In the genomic region with DNA sequence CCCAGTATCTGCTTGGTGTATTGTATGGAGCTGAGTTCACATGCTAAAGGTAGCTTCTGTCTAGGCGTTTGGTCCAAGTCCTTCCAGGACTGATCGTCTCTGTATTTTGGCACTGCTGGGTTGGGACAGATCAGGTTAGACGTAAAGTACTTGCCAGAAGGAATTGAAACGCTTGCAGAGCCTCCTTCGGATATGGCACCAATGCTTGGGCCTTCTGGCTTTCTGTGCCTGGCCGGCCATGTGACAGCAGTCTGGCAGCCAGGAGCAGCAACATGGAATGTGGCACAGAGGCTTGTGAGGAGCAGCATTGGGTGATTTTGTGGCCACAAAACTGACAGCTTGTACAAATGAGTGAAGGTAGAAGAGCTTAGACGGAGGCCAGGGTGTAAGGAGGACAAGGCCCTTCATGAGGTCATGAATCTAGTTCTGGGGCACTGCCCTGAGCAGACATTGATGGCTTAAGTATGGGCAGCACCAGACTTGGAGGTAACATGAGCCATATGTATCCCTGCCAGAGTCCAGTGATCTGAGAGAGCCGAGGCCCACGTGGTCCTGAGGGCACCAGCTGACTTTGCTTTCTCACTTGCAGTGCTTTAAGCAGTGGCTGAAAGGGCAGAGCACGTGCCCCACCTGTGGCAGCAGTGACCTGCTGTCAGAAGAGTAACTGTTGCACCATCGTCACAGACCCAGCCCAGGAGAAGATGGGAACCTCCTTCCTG, we compare ENCODE assay signal across 13 mouse cellular contexts. TPM values are rescaled to one million over a fixed set of nuclear protein-coding genes. Genes with fewer than 3 reads are reported as not detected.
A peak's percentile ranks its signal among the peaks of the same experiment; 100 is the strongest.
DNase-seq lines count a peak whose midpoint lies in the region; ATAC-seq lines count a peak whose summit lies in the region.
"Had no signal": no experiment of that assay in that cellular context is flagged by ENCODE, and none has a peak within 500 bp of the region (broad histone marks: within the 10 kb centered on the region; RNA-seq: fewer than 3 reads in every experiment).

No protein-coding gene starts in this region.

- WGBS in heart, embryonic 11.5 days (ENCODE audit: insufficient replicate concordance): 87% methylated on average over 11 of the region's 11 CpGs

- H3K4me1 ChIP-seq in heart, embryonic 11.5 days (ENCODE audit: control insufficient read depth, insufficient read depth, low read length): no peaks in the 10 kb centered on the region
- H3K4me1 ChIP-seq: embryonic facial prominence, embryonic 13.5 days; limb, embryonic 12.5 days had no signal

- H3K36me3 ChIP-seq in heart, embryonic 11.5 days (ENCODE audit: control insufficient read depth, insufficient read depth, low read length): peaks cover 56% of the 10 kb centered on the region

- DNase-seq in heart, adult 18-20 months: peak; percentile 65 to 73
- DNase-seq in adrenal gland, postnatal 14 days: peak; percentile 42
- DNase-seq in cerebellum, postnatal 14 days: peak; percentile 51
- peak; percentile 66 to 73 for DNase-seq in heart, adult 9 months (ENCODE audit: low spot score in 2 of 2)
- DNase-seq in thymus, postnatal 36 days: no peak
- DNase-seq in right cerebral cortex, postnatal 25 days: no peak
- DNase-seq in left cerebral cortex, postnatal 4 days: no peak
- DNase-seq: midbrain, embryonic 14.5 days; right cerebral cortex, postnatal 14 days had no signal

- H3K4me3 ChIP-seq in heart, embryonic 11.5 days (ENCODE audit: low read depth, low read length): no peak overlapping the region
- H3K4me3 ChIP-seq: embryonic facial prominence, embryonic 13.5 days; hindbrain, embryonic 15.5 days; limb, embryonic 12.5 days had no signal

- no peak overlapping the region for H3K4me2 ChIP-seq in heart, embryonic 11.5 days
- H3K4me2 ChIP-seq: embryonic facial prominence, embryonic 13.5 days; hindbrain, embryonic 15.5 days; limb, embryonic 12.5 days had no signal

- no peak overlapping the region for H3K9ac ChIP-seq in heart, embryonic 11.5 days (ENCODE audit: low read depth, low read length)
- H3K9ac ChIP-seq: embryonic facial prominence, embryonic 13.5 days; hindbrain, embryonic 15.5 days; limb, embryonic 12.5 days had no signal

- no peak overlapping the region for H3K27ac ChIP-seq in heart, embryonic 11.5 days (ENCODE audit: low read depth, low read length)
- H3K27ac ChIP-seq: embryonic facial prominence, embryonic 13.5 days; hindbrain, embryonic 15.5 days; limb, embryonic 12.5 days had no signal

- no peaks in the 10 kb centered on the region for H3K9me3 ChIP-seq in heart, embryonic 11.5 days (replicated peaks; ENCODE audit: control insufficient read depth, low read length)
- H3K9me3 ChIP-seq: embryonic facial prominence, embryonic 13.5 days; hindbrain, embryonic 15.5 days; limb, embryonic 12.5 days had no signal

- intact Hi-C loops in left cerebral cortex, postnatal 4 days (cut with DNase I): no loop called here

- ATAC-seq in heart, embryonic 11.5 days (replicated peaks; ENCODE audit: insufficient number of reproducible peaks, low FRiP score, low TSS enrichment): no peak

- no peaks in the 10 kb centered on the region for H3K27me3 ChIP-seq in heart, embryonic 11.5 days (ENCODE audit: control insufficient read depth, insufficient read depth, low read length)
- H3K27me3 ChIP-seq: embryonic facial prominence, embryonic 13.5 days; hindbrain, embryonic 15.5 days; limb, embryonic 12.5 days had no signal

RNA-seq across cellular contexts. Expression of a gene that starts 59.1 kb away (rescaled TPM):
- total RNA-seq in heart, adult 18-20 months (2021): 10 to 100 TPM; 20.7 to 21.7 TPM
- polyA plus RNA-seq in heart, embryonic 11.5 days (2014; fragmentation: Nextera tagmentation; extraction: Ambion mirVana): 47.4 and 54.6 TPM in 2 replicates
- 49.1 and 50.4 TPM in 2 replicates for total RNA-seq in adrenal gland, postnatal 14 days (2021)
- 10 to 100 TPM; 43.8 to 50.6 TPM for total RNA-seq in left cerebral cortex, postnatal 4 days (2021)

Comparison
In these comparisons a context has a peak if more than half of its experiments do, and no peak if none do; other contexts are left out.
1. DNase-seq: peak in heart, adult 18-20 months (2 of 2), adrenal gland, postnatal 14 days (single experiment), cerebellum, postnatal 14 days (2 of 2) and heart, adult 9 months (2 of 2); none in thymus, postnatal 36 days (0 of 2), right cerebral cortex, postnatal 25 days (single experiment) and left cerebral cortex, postnatal 4 days (single experiment).